Mouse (Mus musculus) intestine, embryonic 14.5 days (tissue): ENCODE measurements around the gene Gm21981. TPM values are rescaled to one million over a fixed set of nuclear protein-coding genes. Genes with fewer than 3 reads are reported as not detected.

Source experiments
- ATAC-seq: fragments of 200-750 bp; cut with Nextera tagmentation; replicated peaks from 2 replicates; pipeline ENCODE4 v1.8.0; 2017; ENCODE audit warnings: low read depth, moderate number of reproducible peaks, moderate TSS enrichment, moderate library complexity; ENCODE audit not compliant: low FRiP score, low TSS enrichment
- DNase-seq: peaks from one replicate; pipeline ENCODE4 v3.0.0-alpha.2; 2018; ENCODE audit warnings: low spot score
- H3K27ac ChIP-seq: fragments of 300-500 bp; sonication (generic); 2 replicates; pipeline ENCODE4 v1.5.1; 2014; ENCODE audit warnings: low read depth, mild to moderate bottlenecking, control low read depth
- H3K27me3 ChIP-seq: fragments of 300-500 bp; sonication (generic); replicated peaks from 2 replicates; pipeline ENCODE4 v1.6.1; 2014; ENCODE audit warnings: low read length, control low read depth; ENCODE audit not compliant: control insufficient read depth, insufficient read depth
- H3K36me3 ChIP-seq: fragments of 300-500 bp; sonication (generic); 2 replicates; pipeline ENCODE4 v1.6.1; 2014; ENCODE audit warnings: low read length, control low read depth; ENCODE audit not compliant: control insufficient read depth, insufficient read depth
- H3K4me1 ChIP-seq: fragments of 300-500 bp; sonication (generic); replicated peaks from 2 replicates; pipeline ENCODE4 v1.6.1; 2014; ENCODE audit warnings: low read length, control low read depth, mixed read lengths; ENCODE audit not compliant: control insufficient read depth, insufficient read depth
- H3K4me2 ChIP-seq: fragments of 300-500 bp; sonication (generic); 2 replicates; pipeline ENCODE4 v1.6.1; 2014; ENCODE audit warnings: low read length
- H3K4me3 ChIP-seq: fragments of 300-500 bp; sonication (generic); 2 replicates; pipeline ENCODE4 v1.5.1; 2014; ENCODE audit warnings: low read depth, low read length, control low read depth, mixed read lengths
- H3K9ac ChIP-seq: fragments of 300-500 bp; sonication (generic); 2 replicates; pipeline ENCODE4 v1.6.1; 2014; ENCODE audit warnings: mild to moderate bottlenecking, low read length
- H3K9me3 ChIP-seq: fragments of 300-500 bp; sonication (generic); 2 replicates; pipeline ENCODE4 v1.6.1; 2016; ENCODE audit warnings: low read length, control low read depth; ENCODE audit not compliant: control insufficient read depth
- WGBS: fragments of 180-500 bp; shearing (Covaris S2); extraction: QIAGEN DNeasy Blood & Tissue Kit; methylation state at CpG from one replicate; pipeline ENCODE4 v1.1.7; 2014; 5-methylcytosine and 5-hydroxymethylcytosine counted together
- polyA plus RNA-seq: library from polyadenylated mRNA; unstranded; fragments of >200 nt; fragmentation: Nextera tagmentation; extraction: Ambion mirVana; gene quantifications from 2 replicates; pipeline ENCODE4 v1.2.1, GENCODE M21; 2014

The Gm21981 gene
- polyA plus RNA-seq, result 0.90 and 1.4 TPM in 2 replicates

- no peak for ATAC-seq
- peak within 1 kb of the TSS; percentile 3; the same call in 1 of the 2 replicates for H3K27ac ChIP-seq
- H3K4me2 ChIP-seq, result peak within 1 kb of the TSS; percentile 56
- peaks cover 11% of the 10 kb centered on the region; the same call in 1 of the 2 replicates for H3K4me1 ChIP-seq
- DNase-seq, result no peak
- no peaks in the 10 kb centered on the region for H3K9me3 ChIP-seq
- no peaks in the 10 kb centered on the region for H3K27me3 ChIP-seq
- peak within 1 kb of the TSS; percentile 75 for H3K9ac ChIP-seq
- peak within 1 kb of the TSS; percentile 69 for H3K4me3 ChIP-seq
- 0 out of 2 replicates have a peak, but pooled peaks cover 7% of the 10 kb centered on the region for H3K36me3 ChIP-seq
- WGBS, result 2% methylated on average over 3 of the region's 3 CpGs
Measured at GRCm38 (mm10) chr17:47694442-47694502, at the start of gene Gm21981. Gene Gm21981 (minus strand): TSS chr17:47694455.

DNA sequence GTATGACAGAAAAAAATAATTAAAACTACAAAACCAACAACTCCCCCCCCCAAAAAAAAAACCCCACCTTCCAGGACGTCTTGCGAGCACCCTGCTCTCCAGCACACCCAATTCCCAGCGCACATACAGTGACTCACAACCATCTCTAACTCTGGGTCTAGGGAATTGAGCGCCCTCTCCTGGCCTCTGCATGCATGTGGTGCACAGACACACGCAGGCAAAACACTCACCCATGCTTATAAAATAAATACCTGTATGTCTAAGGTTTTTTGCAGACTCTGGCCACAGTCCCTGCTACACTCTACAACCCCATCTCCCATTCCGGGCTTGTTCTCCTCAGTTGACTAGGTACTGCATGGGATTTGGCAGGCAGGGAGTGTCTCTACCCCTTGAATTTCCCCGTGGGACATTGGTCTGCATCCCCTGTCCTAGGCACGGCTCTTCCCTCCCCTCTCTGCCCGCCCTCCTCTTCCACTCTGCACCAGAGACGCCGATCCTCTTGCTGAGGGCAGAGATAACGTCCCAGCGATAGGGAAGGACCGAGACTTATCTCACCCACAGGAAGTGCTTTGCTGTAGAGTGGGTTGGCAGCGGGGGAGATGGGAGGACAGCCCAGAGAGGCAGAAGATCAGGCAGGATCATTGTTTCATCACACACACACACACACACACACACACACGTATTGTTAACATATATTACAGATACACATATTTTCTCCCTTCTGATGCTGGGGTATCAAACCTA lies 48.9 kb upstream of the Gm21981 start:
- no peaks in the 10 kb centered on the region for H3K9me3 ChIP-seq
- H3K4me3 ChIP-seq, result no peak overlapping the region
- DNase-seq, result no peak
- H3K4me2 ChIP-seq, result no peak overlapping the region
- no peak overlapping the region for H3K27ac ChIP-seq
- H3K36me3 ChIP-seq, result no peaks in the 10 kb centered on the region
- 32% methylated on average over 16 of the region's 16 CpGs for WGBS
- ATAC-seq, result no peak
- H3K9ac ChIP-seq, result no peak overlapping the region
- no peaks in the 10 kb centered on the region for H3K27me3 ChIP-seq
- peaks cover 6% of the 10 kb centered on the region; the same call in 1 of the 2 replicates for H3K4me1 ChIP-seq

DNA sequence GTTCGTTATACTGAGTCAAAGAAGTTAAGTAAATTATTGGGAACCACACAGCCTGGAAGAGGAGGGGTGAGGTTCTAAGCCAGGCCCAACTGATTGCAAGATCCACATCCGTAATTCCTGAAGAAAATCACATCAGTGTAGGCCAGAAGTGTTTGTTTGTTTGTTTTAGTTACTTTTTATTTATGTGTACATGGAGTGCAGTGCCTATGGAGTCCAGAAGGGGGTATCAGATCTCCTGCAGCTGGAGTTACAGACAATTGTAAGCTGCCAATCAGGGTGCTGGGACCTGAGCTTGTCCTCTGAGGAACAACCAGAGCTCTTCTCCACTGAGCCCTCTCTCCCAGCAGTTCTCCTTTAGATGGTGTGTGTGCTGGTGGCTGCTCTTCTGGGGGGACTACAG lies 45.9 kb upstream of the Gm21981 start:
- ATAC-seq (no peak), DNase-seq (no peak)
- no peaks in the 10 kb centered on the region for H3K27me3 ChIP-seq
- 78% methylated on average over 2 of the region's 2 CpGs for WGBS
- H3K9ac ChIP-seq, result no peak overlapping the region
- H3K9me3 ChIP-seq, result no peaks in the 10 kb centered on the region
- no peak overlapping the region for H3K27ac ChIP-seq
- H3K4me3 ChIP-seq, result no peak overlapping the region
- no peaks in the 10 kb centered on the region for H3K36me3 ChIP-seq
- peaks cover 6% of the 10 kb centered on the region; the same call in 1 of the 2 replicates for H3K4me1 ChIP-seq
- no peak overlapping the region for H3K4me2 ChIP-seq

GRCm38 (mm10) chr17:47738879-47739798 lies 44.9 kb upstream of the Gm21981 start:
- WGBS, result 9% methylated on average over 20 of the region's 20 CpGs

GRCm38 (mm10) chr17:47738066-47738878 lies 44.0 kb upstream of the Gm21981 start:
- peak overlapping the region; percentile 65 for H3K27ac ChIP-seq
- H3K36me3 ChIP-seq, result no peaks in the 10 kb centered on the region
- H3K4me3 ChIP-seq, result peak overlapping the region; percentile 65
- peaks cover 6% of the 10 kb centered on the region; the same call in 1 of the 2 replicates for H3K4me1 ChIP-seq
- H3K27me3 ChIP-seq, result no peaks in the 10 kb centered on the region
- peak overlapping the region; percentile 60 for H3K9ac ChIP-seq
- WGBS, result 1% methylated on average over 49 of the region's 61 CpGs
- H3K9me3 ChIP-seq, result no peaks in the 10 kb centered on the region
- DNase-seq (peak; percentile 72), ATAC-seq (peak; percentile 34)
- peak overlapping the region; percentile 94 for H3K4me2 ChIP-seq

More at GRCm38 (mm10) chr17:47738879-47739798, 44.9 kb upstream of the Gm21981 start:
- DNase-seq, result peak; percentile 76
- peak overlapping the region; percentile 94 for H3K4me2 ChIP-seq
- H3K36me3 ChIP-seq, result no peaks in the 10 kb centered on the region
- ATAC-seq, result peak; percentile 24; the same call in 1 of the 2 replicates
- H3K4me1 ChIP-seq, result peaks cover 6% of the 10 kb centered on the region; the same call in 1 of the 2 replicates
- no peaks in the 10 kb centered on the region for H3K9me3 ChIP-seq
- 0 out of 2 replicates have a peak overlapping the region, but pooled peaks have one; percentile 65 for H3K27ac ChIP-seq
- H3K27me3 ChIP-seq, result no peaks in the 10 kb centered on the region
- H3K9ac ChIP-seq, result peak overlapping the region; percentile 60; the same call in 1 of the 2 replicates
- peak overlapping the region; percentile 65 for H3K4me3 ChIP-seq

DNA sequence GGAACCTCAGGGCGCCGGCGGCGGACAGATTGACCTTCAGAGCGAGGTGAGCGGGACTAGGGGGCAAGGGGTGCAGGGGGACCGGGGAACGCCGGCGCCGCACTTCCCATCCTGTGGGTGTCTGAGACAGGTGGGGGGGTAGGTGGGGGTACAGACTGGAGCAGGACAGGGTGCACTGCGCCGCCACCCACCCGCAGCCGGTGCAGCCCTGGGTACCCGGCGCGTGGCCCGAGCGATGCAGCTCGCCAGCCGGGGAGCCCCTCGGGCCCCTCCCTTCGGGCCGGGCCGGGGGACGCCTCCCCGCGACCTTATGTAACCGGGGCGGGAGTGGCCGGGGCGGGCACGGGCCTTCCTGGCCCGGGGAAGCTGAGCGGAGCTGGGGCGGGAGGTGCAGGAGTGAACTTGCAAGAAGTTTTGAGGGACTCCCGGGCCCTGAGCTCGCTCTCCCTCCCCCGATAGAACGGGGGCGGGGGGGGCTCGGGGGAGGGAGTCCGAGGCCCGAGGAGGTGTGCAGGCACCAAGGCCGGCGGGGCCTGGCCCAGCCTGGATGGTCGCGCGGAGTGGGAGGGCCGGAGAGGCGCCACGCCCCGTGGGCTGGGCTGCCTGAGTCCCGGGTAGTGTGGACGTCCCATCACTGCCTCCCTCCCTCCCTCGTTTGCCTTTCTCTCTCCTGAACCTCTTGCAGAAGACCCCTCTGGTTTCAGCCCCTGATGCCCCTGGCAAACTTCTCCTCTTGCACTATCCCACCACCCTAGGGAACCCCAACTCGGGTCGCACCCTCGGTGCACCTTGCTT lies 43.2 kb upstream of the Gm21981 start:
- Histone ChIP-seq H3K36me3 (no peaks in the 10 kb centered on the region), H3K9ac (peak overlapping the region; percentile 60), H3K27me3 (no peaks in the 10 kb centered on the region), H3K9me3 (no peaks in the 10 kb centered on the region), H3K27ac (peak overlapping the region; percentile 65), H3K4me3 (peak overlapping the region; percentile 65), H3K4me2 (peak overlapping the region; percentile 94), H3K4me1 (peaks cover 6% of the 10 kb centered on the region; the same call in 1 of the 2 replicates)
- DNase-seq (peak; percentile 88), ATAC-seq (peak; percentile 86)
- under 1% methylated on average over 49 of the region's 60 CpGs for WGBS

DNA sequence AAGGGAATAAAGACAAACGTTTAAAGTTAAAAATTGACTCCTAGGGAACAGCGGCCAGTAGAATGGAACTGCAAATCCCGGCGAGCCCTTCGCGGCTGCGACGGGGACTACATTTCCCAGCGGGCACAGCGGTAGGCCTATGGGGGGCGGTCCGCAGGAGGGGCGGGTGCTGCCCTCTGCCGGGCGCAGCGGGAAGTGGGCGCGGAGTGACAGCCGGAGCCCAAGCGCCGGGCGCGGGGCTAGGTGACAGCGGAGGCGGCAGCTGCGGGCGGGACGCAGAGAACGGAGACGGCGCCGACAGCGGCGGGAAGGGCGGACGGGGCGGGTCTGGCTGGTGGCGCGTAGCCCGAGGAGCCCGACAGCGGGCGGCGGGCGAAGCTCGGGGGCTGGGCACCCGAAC lies 42.6 kb upstream of the Gm21981 start, which contains the start of gene Tfeb:
TSS of gene Tfeb (plus strand) at position 175 of the 400 bp plus-strand sequence.
- under 1% methylated on average over 34 of the region's 47 CpGs for WGBS

More for the DNA sequence above, 42.6 kb upstream of the Gm21981 start, which contains the start of gene Tfeb:
- peak within 1 kb of the TSS; percentile 94 for H3K4me2 ChIP-seq
- H3K4me1 ChIP-seq, result peaks cover 6% of the 10 kb centered on the region; the same call in 1 of the 2 replicates
- no peaks in the 10 kb centered on the region for H3K27me3 ChIP-seq
- DNase-seq (peak; percentile 99), ATAC-seq (peak; percentile 70)
- no peaks in the 10 kb centered on the region for H3K36me3 ChIP-seq
- peak within 1 kb of the TSS; percentile 65 for H3K27ac ChIP-seq
- H3K9ac ChIP-seq, result peak within 1 kb of the TSS; percentile 60
- H3K9me3 ChIP-seq, result no peaks in the 10 kb centered on the region
- H3K4me3 ChIP-seq, result peak within 1 kb of the TSS; percentile 65
